Mouse (Mus musculus): ENCODE data around the gene Cd101. TPM values are rescaled to one million over a fixed set of nuclear protein-coding genes. Genes with fewer than 3 reads are reported as not detected.

Gene Cd101
- polyA plus RNA-seq, 1 experiment from 2014 or later = not detected

GRCm38 (mm10) chr3:101036001-101036400 is 6.6 kb upstream of the Cd101 start:
- Histone ChIP-seq H3K9me3 (replicated peaks) (no peaks in the 10 kb centered on the region), H3K27ac (no peak overlapping the region), H3K9ac (no peak overlapping the region), H3K4me2 (replicated peaks) (no peak overlapping the region), H3K36me3 (no peaks in the 10 kb centered on the region), H3K27me3 (no peaks in the 10 kb centered on the region), H3K4me1 (no peaks in the 10 kb centered on the region), H3K4me3 (no peak overlapping the region)
- no peak for ATAC-seq (ENCODE audit: low FRiP score)
- 96% methylated on average over 2 of the region's 2 CpGs for WGBS

DNA sequence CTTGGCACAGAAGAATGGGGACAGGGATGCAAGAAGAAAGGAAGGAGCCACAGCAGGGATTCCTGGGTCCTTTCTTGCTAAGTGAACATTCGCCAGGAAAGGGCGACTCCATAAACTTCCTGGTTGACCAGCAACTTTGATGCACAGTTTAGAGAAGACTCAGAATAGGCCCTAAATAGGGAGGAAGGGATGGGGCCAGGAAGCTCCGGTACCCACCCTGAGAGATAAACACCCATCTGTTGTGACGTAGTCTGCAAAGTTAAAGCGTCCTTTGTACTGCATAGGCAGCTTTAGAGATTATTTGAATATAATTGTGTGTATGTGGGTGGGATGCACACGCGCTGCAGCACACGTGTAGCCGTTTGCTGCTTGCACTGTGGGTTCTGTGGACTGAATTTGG is 5.2 kb upstream of the Cd101 start:
- H3K4me2 ChIP-seq (replicated peaks) = no peak overlapping the region
- H3K27ac ChIP-seq = no peak overlapping the region
- H3K27me3 ChIP-seq = no peaks in the 10 kb centered on the region
- no peaks in the 10 kb centered on the region for H3K36me3 ChIP-seq
- no peaks in the 10 kb centered on the region for H3K9me3 ChIP-seq (replicated peaks)
- H3K9ac ChIP-seq = no peak overlapping the region
- H3K4me3 ChIP-seq = no peak overlapping the region
- H3K4me1 ChIP-seq = no peaks in the 10 kb centered on the region
- no peak for ATAC-seq (ENCODE audit: low FRiP score)
- 84% methylated on average over 9 of the region's 9 CpGs for WGBS

DNA sequence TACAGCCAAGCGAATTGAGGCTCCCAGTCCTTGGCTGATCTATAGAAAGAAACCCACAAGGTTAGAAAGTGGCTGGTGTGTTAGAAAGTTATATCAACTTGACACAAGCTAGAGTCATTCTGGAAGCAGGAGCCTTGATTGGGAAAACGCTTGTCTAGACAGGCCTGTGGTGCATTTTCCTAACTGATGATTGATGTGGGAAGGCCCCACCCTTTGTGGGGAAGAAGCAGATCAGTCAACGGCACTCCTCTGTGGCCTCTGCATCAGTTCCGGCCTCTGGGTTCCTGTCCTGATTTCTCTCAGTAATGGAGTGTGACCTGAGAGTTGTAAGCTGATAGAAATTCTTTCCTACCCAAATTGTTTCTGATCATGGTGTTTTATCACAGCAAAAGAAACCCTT is 4.3 kb upstream of the Cd101 start:
- 50% methylated on average over 4 of the region's 4 CpGs for WGBS
- no peaks in the 10 kb centered on the region for H3K27me3 ChIP-seq

GRCm38 (mm10) chr3:101031456-101032142 is 2.2 kb upstream of the Cd101 start:
- Histone ChIP-seq H3K36me3 (no peaks in the 10 kb centered on the region), H3K4me1 (no peaks in the 10 kb centered on the region), H3K9ac (no peak overlapping the region), H3K9me3 (replicated peaks) (no peaks in the 10 kb centered on the region), H3K27ac (no peak overlapping the region), H3K4me2 (replicated peaks) (no peak overlapping the region), H3K27me3 (no peaks in the 10 kb centered on the region), H3K4me3 (no peak overlapping the region)
- WGBS = 69% methylated on average over 7 of the region's 7 CpGs
- ATAC-seq (ENCODE audit: low FRiP score) = no peak

More for the DNA sequence above, 4.3 kb upstream of the Cd101 start:
- no peak for ATAC-seq (ENCODE audit: low FRiP score)
- Histone ChIP-seq H3K4me2 (replicated peaks) (no peak overlapping the region), H3K9me3 (replicated peaks) (no peaks in the 10 kb centered on the region), H3K9ac (no peak overlapping the region), H3K4me1 (no peaks in the 10 kb centered on the region), H3K36me3 (no peaks in the 10 kb centered on the region), H3K4me3 (no peak overlapping the region), H3K27ac (no peak overlapping the region)

DNA sequence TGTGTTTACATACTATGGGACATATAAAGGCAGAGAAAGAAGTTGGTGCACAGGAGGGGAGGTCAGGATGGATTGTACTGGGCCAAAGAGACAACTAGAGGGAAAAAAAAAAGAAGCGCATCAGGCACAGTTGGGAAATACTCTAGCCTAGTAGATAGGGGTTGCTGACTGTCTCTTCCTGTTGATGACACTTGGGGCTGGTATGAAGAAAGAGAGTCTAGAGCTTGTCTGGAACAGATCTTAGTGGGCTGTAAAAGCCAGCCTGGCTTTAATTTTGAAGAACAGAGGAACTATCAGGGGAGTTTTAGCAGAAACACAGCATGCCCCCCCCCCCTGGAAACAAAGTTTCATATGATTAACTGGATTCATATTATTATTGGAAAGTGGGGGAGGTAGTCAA is 1.3 kb upstream of the Cd101 start:
- Histone ChIP-seq H3K4me2 (replicated peaks) (no peak overlapping the region), H3K9me3 (replicated peaks) (no peaks in the 10 kb centered on the region), H3K9ac (no peak overlapping the region), H3K36me3 (no peaks in the 10 kb centered on the region), H3K27me3 (no peaks in the 10 kb centered on the region), H3K27ac (no peak overlapping the region), H3K4me3 (no peak overlapping the region), H3K4me1 (no peaks in the 10 kb centered on the region)
- no peak for ATAC-seq (ENCODE audit: low FRiP score)
- 100% methylated on average over 1 of the region's 1 CpGs for WGBS

DNA sequence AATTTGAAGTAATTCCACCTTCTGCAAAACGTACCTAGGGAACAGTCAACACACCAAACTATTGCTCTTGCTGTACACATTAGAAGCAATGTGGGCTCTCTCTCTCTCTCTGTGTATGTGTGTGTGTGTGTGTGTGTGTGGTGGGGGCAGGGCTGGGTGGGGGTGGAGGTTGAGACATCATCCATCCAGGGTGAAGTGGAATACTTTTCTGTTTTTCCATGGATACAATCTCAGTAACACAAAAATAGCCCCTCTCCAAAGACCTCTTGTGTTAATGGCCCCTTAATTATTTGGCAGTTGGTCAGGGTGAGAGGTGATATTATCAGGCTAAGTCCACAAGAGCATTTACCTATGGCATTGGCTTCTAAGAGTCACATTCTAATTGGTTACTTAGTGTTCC is 2.6 kb downstream of the Cd101 start:
- H3K9ac ChIP-seq = no peak overlapping the region
- H3K36me3 ChIP-seq = no peaks in the 10 kb centered on the region
- no peak overlapping the region for H3K27ac ChIP-seq
- H3K9me3 ChIP-seq (replicated peaks) = no peaks in the 10 kb centered on the region
- no peaks in the 10 kb centered on the region for H3K4me1 ChIP-seq
- WGBS = 80% methylated on average over 1 of the region's 1 CpGs
- H3K27me3 ChIP-seq = no peaks in the 10 kb centered on the region
- H3K4me2 ChIP-seq (replicated peaks) = no peak overlapping the region
- ATAC-seq (ENCODE audit: low FRiP score) = no peak
- no peak overlapping the region for H3K4me3 ChIP-seq

DNA sequence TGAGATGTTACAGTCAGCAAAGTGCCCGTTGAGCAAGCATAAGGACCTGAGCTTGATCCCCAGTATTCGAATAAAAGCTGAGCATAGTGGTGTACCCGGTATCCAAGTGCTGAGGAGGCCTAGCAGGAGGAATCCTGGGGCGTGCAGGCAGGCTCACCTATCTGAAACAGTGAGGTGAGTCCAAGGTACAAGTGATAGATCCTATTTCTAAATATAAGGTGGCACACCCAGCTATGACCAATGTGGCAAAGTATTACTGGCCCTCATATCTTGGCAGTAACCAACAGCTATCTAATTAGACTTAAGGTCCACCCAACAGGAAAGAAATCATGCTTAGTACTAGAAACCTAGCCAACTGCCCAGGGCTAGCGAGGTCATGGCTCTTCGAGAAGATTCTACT is 6.4 kb downstream of the Cd101 start:
- H3K4me1 ChIP-seq = no peaks in the 10 kb centered on the region
- no peaks in the 10 kb centered on the region for H3K9me3 ChIP-seq (replicated peaks)
- WGBS = 90% methylated on average over 6 of the region's 6 CpGs
- H3K36me3 ChIP-seq = no peaks in the 10 kb centered on the region
- H3K4me3 ChIP-seq = no peak overlapping the region
- no peak for ATAC-seq (ENCODE audit: low FRiP score)
- no peak overlapping the region for H3K4me2 ChIP-seq (replicated peaks)
- no peak overlapping the region for H3K9ac ChIP-seq
- H3K27ac ChIP-seq = no peak overlapping the region
- no peaks in the 10 kb centered on the region for H3K27me3 ChIP-seq

- H3K4me2 ChIP-seq (replicated peaks) = no peak overlapping the region
- H3K4me3 ChIP-seq = no peak overlapping the region
- ATAC-seq (ENCODE audit: low FRiP score) = no peak
- no peak overlapping the region for H3K27ac ChIP-seq
- no peaks in the 10 kb centered on the region for H3K27me3 ChIP-seq
- 75% methylated on average over 8 of the region's 8 CpGs for WGBS
- no peaks in the 10 kb centered on the region for H3K9me3 ChIP-seq (replicated peaks)
- no peaks in the 10 kb centered on the region for H3K4me1 ChIP-seq
- H3K9ac ChIP-seq = no peak overlapping the region
- H3K36me3 ChIP-seq = no peaks in the 10 kb centered on the region
Measured at GRCm38 (mm10) chr3:101021481-101022051, 7.8 kb downstream of the Cd101 start.

GRCm38 (mm10) chr3:101021073-101021472 is 8.3 kb downstream of the Cd101 start:
- no peaks in the 10 kb centered on the region for H3K9me3 ChIP-seq (replicated peaks)
- 87% methylated on average over 5 of the region's 5 CpGs for WGBS
- H3K36me3 ChIP-seq = no peaks in the 10 kb centered on the region
- no peak overlapping the region for H3K4me2 ChIP-seq (replicated peaks)
- no peak overlapping the region for H3K27ac ChIP-seq
- H3K9ac ChIP-seq = no peak overlapping the region
- H3K4me1 ChIP-seq = no peaks in the 10 kb centered on the region
- H3K4me3 ChIP-seq = no peak overlapping the region
- ATAC-seq (ENCODE audit: low FRiP score) = no peak
- H3K27me3 ChIP-seq = no peaks in the 10 kb centered on the region

DNA sequence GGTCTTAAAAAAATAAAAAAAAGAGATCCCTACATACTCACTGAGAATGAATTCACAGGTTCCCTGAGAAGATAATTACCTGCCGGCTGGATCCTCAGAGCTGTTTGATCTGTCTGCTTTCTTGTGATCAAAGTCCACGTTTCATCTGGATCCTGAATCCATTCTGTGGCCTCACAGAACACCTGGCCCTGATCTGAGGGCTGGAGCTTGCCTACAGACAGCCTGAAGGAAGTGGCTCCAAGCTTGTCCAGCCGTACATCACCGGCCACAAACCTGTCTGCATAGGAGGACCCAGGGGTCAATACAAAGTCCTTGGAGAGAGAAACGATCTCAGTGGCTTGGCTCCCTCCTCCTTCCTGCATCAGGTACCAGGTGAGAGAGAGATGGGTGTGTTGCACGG is 10.9 kb downstream of the Cd101 start:
- H3K4me1 ChIP-seq = 0 out of 2 replicates have a peak, but pooled peaks cover 10% of the 10 kb centered on the region
- 88% methylated on average over 6 of the region's 6 CpGs for WGBS
- H3K27ac ChIP-seq = no peak overlapping the region
- no peak for ATAC-seq (ENCODE audit: low FRiP score)
- no peaks in the 10 kb centered on the region for H3K36me3 ChIP-seq
- H3K9me3 ChIP-seq (replicated peaks) = no peaks in the 10 kb centered on the region
- no peaks in the 10 kb centered on the region for H3K27me3 ChIP-seq
- H3K4me3 ChIP-seq = no peak overlapping the region
- H3K4me2 ChIP-seq (replicated peaks) = no peak overlapping the region
- H3K9ac ChIP-seq = no peak overlapping the region

DNA sequence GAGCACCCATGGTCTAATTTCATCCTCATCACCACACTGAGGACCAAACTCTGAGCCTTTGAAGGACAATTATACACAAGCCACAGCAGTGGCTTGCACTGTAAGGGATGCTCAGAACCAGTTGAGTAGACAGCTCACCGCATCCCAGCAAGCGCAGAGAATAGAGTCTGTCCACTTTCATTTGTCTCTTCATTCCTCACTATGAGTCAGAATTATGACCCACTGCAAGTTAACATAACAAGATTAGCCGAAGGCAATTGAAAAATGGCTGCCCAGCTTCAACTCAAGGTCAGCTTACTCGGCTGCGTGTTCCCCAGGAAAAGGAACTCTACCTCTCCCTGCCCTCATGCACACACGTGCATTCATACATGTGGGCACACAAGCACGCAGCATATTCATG is 13.3 kb downstream of the Cd101 start:
- ATAC-seq (ENCODE audit: low FRiP score) = no peak
- 89% methylated on average over 7 of the region's 7 CpGs for WGBS
- Histone ChIP-seq H3K4me1 (peaks cover 19% of the 10 kb centered on the region; the same call in 1 of the 2 replicates), H3K9ac (no peak overlapping the region), H3K4me3 (no peak overlapping the region), H3K27ac (no peak overlapping the region), H3K27me3 (no peaks in the 10 kb centered on the region), H3K9me3 (replicated peaks) (no peaks in the 10 kb centered on the region), H3K36me3 (no peaks in the 10 kb centered on the region), H3K4me2 (replicated peaks) (no peak overlapping the region)

DNA sequence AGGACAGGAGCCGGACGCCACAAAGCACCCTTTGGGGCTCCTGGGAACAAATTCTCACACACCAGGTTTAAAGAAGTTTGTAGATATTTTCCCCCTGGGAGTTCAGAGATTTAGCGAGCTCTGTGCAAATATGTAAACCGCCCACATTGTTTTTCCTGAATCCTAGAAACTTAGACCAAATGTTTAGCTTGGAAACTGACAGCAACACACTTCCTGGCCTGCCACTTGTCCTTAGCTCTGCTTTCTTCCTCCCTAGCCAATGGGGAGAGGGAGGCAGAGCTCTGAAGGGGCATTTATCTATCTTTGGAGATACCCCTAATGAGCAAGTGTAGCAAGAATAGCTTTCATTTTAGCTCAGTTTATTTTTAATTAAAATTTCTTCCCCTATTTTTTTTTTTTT is 14.1 kb downstream of the Cd101 start:
- H3K4me2 ChIP-seq (replicated peaks) = no peak overlapping the region
- 68% methylated on average over 4 of the region's 4 CpGs for WGBS
- no peak overlapping the region for H3K9ac ChIP-seq
- H3K4me1 ChIP-seq = peaks cover 19% of the 10 kb centered on the region; the same call in 1 of the 2 replicates
- no peaks in the 10 kb centered on the region for H3K36me3 ChIP-seq
- ATAC-seq (ENCODE audit: low FRiP score) = no peak
- no peak overlapping the region for H3K27ac ChIP-seq
- no peaks in the 10 kb centered on the region for H3K9me3 ChIP-seq (replicated peaks)
- no peak overlapping the region for H3K4me3 ChIP-seq
- no peaks in the 10 kb centered on the region for H3K27me3 ChIP-seq

GRCm38 (mm10) chr3:101013536-101013935 is 15.8 kb downstream of the Cd101 start:
- no peak for ATAC-seq (ENCODE audit: low FRiP score)
- 94% methylated on average over 3 of the region's 3 CpGs for WGBS
- no peaks in the 10 kb centered on the region for H3K27me3 ChIP-seq

More at GRCm38 (mm10) chr3:101013536-101013935, 15.8 kb downstream of the Cd101 start:
- Histone ChIP-seq H3K36me3 (no peaks in the 10 kb centered on the region), H3K9ac (no peak overlapping the region), H3K9me3 (replicated peaks) (no peaks in the 10 kb centered on the region), H3K4me1 (peaks cover 19% of the 10 kb centered on the region; the same call in 1 of the 2 replicates), H3K4me3 (no peak overlapping the region), H3K4me2 (replicated peaks) (no peak overlapping the region), H3K27ac (no peak overlapping the region)
